Mouse (Mus musculus) E14TG2a.4 (cell line): ENCODE data around the gene Slc39a11.

ENCODE experiments used
- CTCF ChIP-seq: conservative IDR thresholded peaks from 2 replicates; pipeline ENCODE4 v1.5.1; 2014; ENCODE audit warnings: low read length
- NANOG ChIP-seq: IDR thresholded peaks from 2 replicates; pipeline ENCODE4 v1.6.1; 2014; ENCODE audit warnings: borderline replicate concordance, low read length, mixed read lengths

GRCm38 (mm10) chr11:113333535-113333934, 316.3 kb downstream of the Slc39a11 start:
- TF ChIP-seq CTCF (no peak; the same call in 1 of the 2 replicates), NANOG (0 out of 2 replicates have a peak, but pooled peaks have one; percentile 42)
